Mouse (Mus musculus): ENCODE data around the gene Palm2. TPM values are rescaled to one million over a fixed set of nuclear protein-coding genes. Genes with fewer than 3 reads are reported as not detected.
A peak's percentile ranks its signal among the peaks of the same experiment; 100 is the strongest.

The Palm2 gene
- polyA plus RNA-seq, 1 experiment from 2014 or later, result 8.6 TPM

DNA sequence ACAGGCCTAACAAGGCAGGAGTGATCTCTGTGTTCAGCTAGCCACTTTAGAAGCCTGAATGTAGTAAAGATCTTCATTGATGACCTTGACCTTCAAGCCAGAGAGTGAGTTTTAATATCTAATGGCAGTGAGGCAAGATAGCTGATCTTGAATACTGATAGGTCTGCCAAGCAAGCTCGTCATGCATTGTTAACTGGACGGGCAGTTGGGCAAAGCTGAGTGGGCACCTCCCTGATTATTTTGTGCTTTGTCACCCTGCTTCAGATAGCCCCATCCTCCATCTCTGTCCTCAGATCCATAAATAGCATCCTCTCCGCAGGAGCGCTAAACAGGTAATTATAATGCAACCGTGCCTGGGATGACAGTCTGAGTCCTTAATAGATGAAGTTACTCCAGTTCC, 198.3 kb downstream of the Palm2 start:
- no peak for ATAC-seq (ENCODE audit: insufficient number of reproducible peaks, low FRiP score, low TSS enrichment, low read depth)
- Histone ChIP-seq H3K36me3 (no peaks in the 10 kb centered on the region), H3K4me3 (no peak overlapping the region), H3K9me3 (no peaks in the 10 kb centered on the region), H3K27ac (no peak overlapping the region), H3K4me1 (peaks cover 9% of the 10 kb centered on the region), H3K27me3 (no peaks in the 10 kb centered on the region), H3K4me2 (no peak overlapping the region), H3K9ac (no peak overlapping the region)
- WGBS, result 87% methylated on average over 5 of the region's 5 CpGs

GRCm38 (mm10) chr4:57633052-57633451, 199.0 kb downstream of the Palm2 start:
- no peak overlapping the region for H3K9ac ChIP-seq
- no peaks in the 10 kb centered on the region for H3K9me3 ChIP-seq
- no peaks in the 10 kb centered on the region for H3K27me3 ChIP-seq
- H3K27ac ChIP-seq, result no peak overlapping the region
- no peak for ATAC-seq (ENCODE audit: insufficient number of reproducible peaks, low FRiP score, low TSS enrichment, low read depth)
- H3K4me3 ChIP-seq, result no peak overlapping the region
- no peaks in the 10 kb centered on the region for H3K36me3 ChIP-seq
- WGBS, result 90% methylated on average over 7 of the region's 7 CpGs
- H3K4me2 ChIP-seq, result no peak overlapping the region
- H3K4me1 ChIP-seq, result peaks cover 16% of the 10 kb centered on the region

GRCm38 (mm10) chr4:57634956-57635355, 200.9 kb downstream of the Palm2 start:
- Histone ChIP-seq H3K4me3 (no peak overlapping the region), H3K9ac (no peak overlapping the region), H3K27me3 (no peaks in the 10 kb centered on the region), H3K9me3 (no peaks in the 10 kb centered on the region), H3K27ac (no peak overlapping the region), H3K4me1 (peaks cover 18% of the 10 kb centered on the region), H3K36me3 (no peaks in the 10 kb centered on the region), H3K4me2 (no peak overlapping the region)
- 50% methylated on average over 1 of the region's 1 CpGs for WGBS
- no peak for ATAC-seq (ENCODE audit: insufficient number of reproducible peaks, low FRiP score, low TSS enrichment, low read depth)

DNA sequence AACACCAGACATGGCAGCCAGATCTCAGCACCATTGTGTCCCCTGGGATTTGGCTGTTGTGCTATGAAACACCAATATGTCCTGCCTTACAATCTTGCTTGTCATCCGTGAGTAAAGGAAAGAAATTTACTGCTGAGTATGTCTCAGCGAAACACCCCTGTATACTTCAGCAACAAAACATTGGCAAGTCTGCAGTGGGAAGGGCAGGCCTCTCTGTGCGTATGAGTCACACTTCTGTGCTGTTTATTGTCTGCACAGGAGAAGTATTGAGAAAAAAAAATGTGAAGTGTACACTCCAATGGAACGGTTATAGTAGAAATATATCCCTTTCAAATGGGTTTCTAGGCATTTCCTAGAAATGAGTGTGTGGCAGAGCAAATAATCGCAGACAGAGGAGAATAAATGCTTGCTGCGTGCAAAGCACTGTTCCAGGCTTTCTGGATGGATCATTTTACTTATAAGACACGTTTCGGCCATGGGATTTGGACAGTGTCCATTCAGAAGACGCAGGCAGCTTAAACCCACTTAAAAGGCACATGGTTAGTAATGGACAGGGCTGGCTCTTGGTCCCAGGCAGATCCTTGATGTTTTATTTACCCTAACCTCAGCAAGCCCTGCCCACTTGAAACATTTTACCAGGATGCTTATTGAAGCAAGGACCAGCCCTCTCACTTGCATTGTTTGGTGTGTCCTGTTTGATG, 202.9 kb downstream of the Palm2 start:
- H3K4me2 ChIP-seq, result no peak overlapping the region
- no peak for ATAC-seq (ENCODE audit: insufficient number of reproducible peaks, low FRiP score, low TSS enrichment, low read depth)
- no peaks in the 10 kb centered on the region for H3K9me3 ChIP-seq
- peaks cover 18% of the 10 kb centered on the region for H3K4me1 ChIP-seq
- H3K36me3 ChIP-seq, result no peaks in the 10 kb centered on the region
- WGBS, result 48% methylated on average over 9 of the region's 9 CpGs
- no peak overlapping the region for H3K9ac ChIP-seq
- H3K27ac ChIP-seq, result no peak overlapping the region
- no peaks in the 10 kb centered on the region for H3K27me3 ChIP-seq
- H3K4me3 ChIP-seq, result no peak overlapping the region

- 0 out of 2 replicates have a peak, but pooled peaks have one; percentile 63 for ATAC-seq (ENCODE audit: insufficient number of reproducible peaks, low FRiP score, low TSS enrichment, low read depth)
- no peaks in the 10 kb centered on the region for H3K27me3 ChIP-seq
- H3K36me3 ChIP-seq, result no peaks in the 10 kb centered on the region
- H3K4me3 ChIP-seq, result peak overlapping the region; percentile 21
- H3K4me2 ChIP-seq, result peak overlapping the region; percentile 42
- H3K27ac ChIP-seq, result no peak overlapping the region
- WGBS, result 14% methylated on average over 24 of the region's 24 CpGs
- H3K9me3 ChIP-seq, result no peaks in the 10 kb centered on the region
- peaks cover 18% of the 10 kb centered on the region for H3K4me1 ChIP-seq
- H3K9ac ChIP-seq, result no peak overlapping the region
These were observed 203.8 kb downstream of the Palm2 start for GRCm38 (mm10) chr4:57637636-57638386.

DNA sequence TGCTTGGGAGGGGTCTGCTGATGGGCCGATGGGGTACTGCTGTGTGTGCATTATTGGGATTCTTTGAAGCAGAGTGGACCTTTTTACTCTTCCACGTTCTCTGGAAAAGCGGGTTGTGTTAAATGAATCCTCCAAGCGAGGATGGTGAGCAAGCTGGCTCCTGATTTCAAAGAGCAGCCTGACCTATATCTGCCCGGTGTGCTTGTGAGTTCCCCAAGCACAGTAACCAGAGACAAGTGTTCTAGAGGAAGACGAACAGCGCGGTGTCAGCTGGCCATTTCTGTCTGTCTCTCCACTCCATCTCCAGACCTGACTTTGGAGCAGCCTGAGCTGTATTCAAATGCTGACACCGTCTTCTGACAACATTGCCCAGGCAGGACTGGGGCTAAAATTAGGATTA, 204.9 kb downstream of the Palm2 start:
- Histone ChIP-seq H3K4me1 (peaks cover 18% of the 10 kb centered on the region), H3K4me3 (no peak overlapping the region), H3K9ac (no peak overlapping the region), H3K4me2 (no peak overlapping the region), H3K27me3 (no peaks in the 10 kb centered on the region), H3K27ac (no peak overlapping the region), H3K9me3 (no peaks in the 10 kb centered on the region), H3K36me3 (no peaks in the 10 kb centered on the region)
- ATAC-seq (ENCODE audit: insufficient number of reproducible peaks, low FRiP score, low TSS enrichment, low read depth), result no peak
- 86% methylated on average over 9 of the region's 9 CpGs for WGBS

DNA sequence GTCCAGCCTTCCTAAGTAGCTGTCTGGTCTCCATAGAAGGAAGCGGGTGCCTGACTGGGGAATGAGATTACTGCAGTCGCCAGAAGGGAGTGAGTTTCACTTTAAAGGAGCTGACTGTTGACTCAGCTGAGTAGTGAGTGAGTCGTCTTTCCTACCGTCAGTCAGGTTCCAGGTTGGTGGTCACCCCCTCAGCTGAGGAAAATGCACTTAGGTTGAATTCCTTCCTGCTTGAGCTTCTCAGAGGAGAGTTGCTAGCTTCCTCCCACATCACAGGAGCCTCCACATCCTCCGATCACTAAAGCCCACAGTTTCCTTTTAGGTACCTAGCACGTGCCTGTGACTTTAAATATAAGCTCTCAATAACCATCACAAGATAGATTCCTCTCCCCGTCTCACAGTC, 206.2 kb downstream of the Palm2 start:
- H3K27ac ChIP-seq, result no peak overlapping the region
- no peak for ATAC-seq (ENCODE audit: insufficient number of reproducible peaks, low FRiP score, low TSS enrichment, low read depth)
- H3K36me3 ChIP-seq, result 0 out of 2 replicates have a peak, but pooled peaks cover 4% of the 10 kb centered on the region
- WGBS, result 46% methylated on average over 7 of the region's 7 CpGs
- H3K27me3 ChIP-seq, result no peaks in the 10 kb centered on the region
- H3K9ac ChIP-seq, result no peak overlapping the region
- H3K9me3 ChIP-seq, result no peaks in the 10 kb centered on the region
- no peak overlapping the region for H3K4me3 ChIP-seq
- H3K4me2 ChIP-seq, result no peak overlapping the region
- H3K4me1 ChIP-seq, result peaks cover 18% of the 10 kb centered on the region

- Histone ChIP-seq H3K9me3 (no peaks in the 10 kb centered on the region), H3K36me3 (0 out of 2 replicates have a peak, but pooled peaks cover 4% of the 10 kb centered on the region), H3K27ac (no peak overlapping the region), H3K9ac (no peak overlapping the region), H3K4me2 (no peak overlapping the region), H3K4me3 (no peak overlapping the region), H3K4me1 (peaks cover 18% of the 10 kb centered on the region), H3K27me3 (no peaks in the 10 kb centered on the region)
- WGBS, result 86% methylated on average over 3 of the region's 3 CpGs
- ATAC-seq (ENCODE audit: insufficient number of reproducible peaks, low FRiP score, low TSS enrichment, low read depth), result no peak
These were observed 206.9 kb downstream of the Palm2 start for GRCm38 (mm10) chr4:57640971-57641370.

DNA sequence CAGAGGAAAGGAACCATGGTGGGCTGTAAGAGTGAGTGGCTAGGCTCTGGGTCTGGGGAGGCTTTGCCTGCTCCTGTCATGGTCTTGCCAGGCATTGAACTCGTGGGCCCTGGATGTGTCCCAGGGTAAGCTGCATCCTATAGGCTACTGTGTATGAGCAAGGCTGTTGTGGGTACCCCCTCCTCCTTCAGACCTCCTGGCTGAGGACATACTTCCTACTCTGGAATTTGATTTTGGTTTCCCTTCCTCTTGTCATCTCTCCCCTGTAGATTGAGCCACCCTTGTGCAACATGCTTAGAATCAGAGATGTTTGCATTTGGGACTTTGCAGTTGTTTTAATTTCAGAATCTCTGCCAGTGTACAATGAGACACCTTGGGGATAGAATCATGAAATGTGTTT, 216.9 kb downstream of the Palm2 start:
- Histone ChIP-seq H3K4me1 (no peaks in the 10 kb centered on the region), H3K27me3 (no peaks in the 10 kb centered on the region), H3K9ac (no peak overlapping the region), H3K36me3 (peaks cover 18% of the 10 kb centered on the region), H3K27ac (no peak overlapping the region), H3K9me3 (no peaks in the 10 kb centered on the region), H3K4me3 (no peak overlapping the region), H3K4me2 (no peak overlapping the region)
- ATAC-seq (ENCODE audit: insufficient number of reproducible peaks, low FRiP score, low TSS enrichment, low read depth), result no peak
- WGBS, result 79% methylated on average over 1 of the region's 1 CpGs

- H3K27me3 ChIP-seq, result no peaks in the 10 kb centered on the region
- no peak overlapping the region for H3K4me3 ChIP-seq
- H3K4me1 ChIP-seq, result no peaks in the 10 kb centered on the region
- no peak overlapping the region for H3K27ac ChIP-seq
- WGBS, result 82% methylated on average over 8 of the region's 8 CpGs
- no peak overlapping the region for H3K9ac ChIP-seq
- ATAC-seq (ENCODE audit: insufficient number of reproducible peaks, low FRiP score, low TSS enrichment, low read depth), result no peak
- no peaks in the 10 kb centered on the region for H3K9me3 ChIP-seq
- no peak overlapping the region for H3K4me2 ChIP-seq
- H3K36me3 ChIP-seq, result peaks cover 19% of the 10 kb centered on the region
These were observed 217.5 kb downstream of the Palm2 start for GRCm38 (mm10) chr4:57651547-57651946.

DNA sequence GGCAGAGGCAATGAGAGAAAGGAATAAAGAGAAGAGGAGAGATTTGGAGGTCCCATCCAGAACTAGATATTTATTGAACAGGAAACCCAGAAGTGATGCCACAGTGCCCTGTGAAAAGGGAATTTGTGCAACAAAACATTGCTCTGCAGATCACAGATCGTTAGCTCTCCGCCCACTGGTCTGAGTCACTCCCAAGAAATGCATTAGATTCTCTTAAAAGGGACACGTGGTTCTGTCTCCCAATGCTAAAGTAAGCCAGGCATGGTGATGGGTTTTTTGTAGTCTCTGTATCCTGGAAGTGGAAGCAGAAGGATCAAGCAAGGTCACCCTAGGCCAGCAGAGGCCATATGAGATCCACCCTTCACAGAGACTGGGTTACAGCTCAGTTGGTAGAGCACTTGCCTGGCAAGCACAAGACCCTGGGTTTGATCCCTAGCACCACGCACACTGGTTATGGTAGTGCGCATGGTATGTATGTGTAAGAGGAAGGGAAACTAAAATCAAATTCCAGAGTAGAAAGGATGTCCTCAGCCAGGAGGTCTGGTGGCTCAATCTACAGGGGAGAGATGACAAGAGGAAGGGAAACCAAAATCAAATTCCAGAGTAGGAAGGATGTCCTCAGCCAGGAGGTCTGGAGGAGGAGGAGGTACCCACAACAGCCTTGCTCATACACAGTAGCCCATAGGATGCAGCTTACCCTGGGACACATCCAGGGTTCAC, 218.3 kb downstream of the Palm2 start:
- no peak overlapping the region for H3K4me2 ChIP-seq
- no peak for ATAC-seq (ENCODE audit: insufficient number of reproducible peaks, low FRiP score, low TSS enrichment, low read depth)
- H3K36me3 ChIP-seq, result peaks cover 24% of the 10 kb centered on the region
- H3K27me3 ChIP-seq, result no peaks in the 10 kb centered on the region
- H3K4me3 ChIP-seq, result no peak overlapping the region
- H3K27ac ChIP-seq, result no peak overlapping the region
- H3K9ac ChIP-seq, result no peak overlapping the region
- H3K4me1 ChIP-seq, result no peaks in the 10 kb centered on the region
- no peaks in the 10 kb centered on the region for H3K9me3 ChIP-seq
- WGBS, result 71% methylated on average over 5 of the region's 5 CpGs

- Histone ChIP-seq H3K4me1 (no peaks in the 10 kb centered on the region), H3K4me3 (no peak overlapping the region), H3K4me2 (no peak overlapping the region), H3K9ac (no peak overlapping the region), H3K27ac (no peak overlapping the region), H3K36me3 (peaks cover 15% of the 10 kb centered on the region), H3K9me3 (no peaks in the 10 kb centered on the region), H3K27me3 (no peaks in the 10 kb centered on the region)
- 84% methylated on average over 1 of the region's 1 CpGs for WGBS
- ATAC-seq (ENCODE audit: insufficient number of reproducible peaks, low FRiP score, low TSS enrichment, low read depth), result no peak
These were observed 221.9 kb downstream of the Palm2 start for GRCm38 (mm10) chr4:57655966-57656365.

Measured in limb, embryonic 15.5 days (tissue).